Mouse (Mus musculus): ENCODE measurements around the gene Ifi203.

Ifi203 gene

DNA sequence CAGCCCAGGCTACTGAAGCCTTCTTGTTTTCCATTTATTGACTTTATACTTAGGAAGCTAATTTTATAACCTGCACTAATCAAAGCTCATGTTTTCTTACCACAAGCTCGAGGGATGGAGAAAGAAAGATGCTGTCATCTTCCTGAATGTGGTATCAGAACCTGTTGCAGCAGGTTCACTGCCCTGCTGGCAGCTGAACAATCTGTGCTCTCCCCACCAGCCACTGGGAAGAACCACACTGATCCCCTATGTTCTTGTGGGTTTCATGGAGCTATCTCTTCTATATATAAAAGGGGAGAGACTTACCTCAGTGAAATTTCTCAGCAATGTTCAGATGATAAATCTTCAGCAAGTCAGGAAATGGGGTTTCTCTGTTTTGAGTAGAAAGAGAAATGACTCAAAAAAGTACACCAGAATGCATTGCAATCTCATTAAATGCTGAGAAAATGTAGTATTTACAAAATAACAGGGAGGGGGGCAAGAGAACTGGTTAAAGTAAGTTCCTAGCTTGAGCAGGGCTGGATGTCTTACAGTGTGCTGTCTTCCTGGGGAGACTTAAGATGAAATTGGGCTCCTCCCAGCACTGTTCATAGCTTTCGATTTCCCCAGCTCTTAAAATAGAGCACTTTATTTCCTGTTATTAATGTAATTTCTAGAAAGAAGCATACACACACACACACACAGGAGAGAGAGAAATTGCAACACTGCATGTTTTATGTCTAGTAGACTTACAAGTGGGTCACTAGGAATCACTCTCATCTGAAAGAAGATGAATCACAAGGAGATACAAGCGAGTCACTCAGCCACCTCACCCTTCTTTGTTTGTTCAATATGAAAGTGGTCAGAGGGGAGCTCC is at the start of gene Ifi203, which contains the start of gene Mndal:
TSS of gene Ifi203 (minus strand) at position 749 of the 856 bp plus-strand sequence.
TSS of gene Mndal (minus strand) at position 568 of the 856 bp plus-strand sequence.
- 71% methylated on average over 3 of the region's 3 CpGs for WGBS

DNA sequence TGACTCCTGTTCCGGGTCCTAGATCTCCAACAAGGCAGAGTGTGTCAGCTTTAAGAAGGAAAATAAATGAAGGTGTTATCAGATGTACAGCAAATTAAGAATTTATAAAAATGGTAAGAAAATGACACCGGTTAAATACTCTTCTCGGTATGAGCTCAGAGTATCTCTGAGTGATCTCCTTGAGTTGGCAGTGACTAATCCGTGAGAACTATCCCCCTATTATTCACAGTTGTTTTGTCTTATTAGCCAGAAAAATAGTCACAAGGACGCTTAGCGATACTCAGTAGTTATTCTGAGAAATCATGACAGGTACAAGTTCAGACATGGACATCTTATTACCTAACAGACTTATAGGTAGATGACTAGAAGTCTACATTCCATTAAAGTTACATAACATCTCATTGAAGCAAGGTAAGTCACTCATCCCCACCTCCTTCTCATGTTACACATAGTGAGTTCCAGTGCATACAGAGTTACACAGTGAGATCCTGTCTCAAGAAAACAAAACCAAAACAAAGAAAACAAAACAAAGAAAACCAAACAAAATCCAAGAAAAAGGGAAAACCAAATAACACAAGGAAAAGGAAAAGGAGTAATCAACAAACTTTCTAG is 40.3 kb upstream of the Ifi203 start, which contains the start of gene Ifi202b:
TSS of gene Ifi202b (minus strand) at position 51 of the 612 bp plus-strand sequence.
- WGBS: 89% methylated on average over 6 of the region's 6 CpGs

DNA sequence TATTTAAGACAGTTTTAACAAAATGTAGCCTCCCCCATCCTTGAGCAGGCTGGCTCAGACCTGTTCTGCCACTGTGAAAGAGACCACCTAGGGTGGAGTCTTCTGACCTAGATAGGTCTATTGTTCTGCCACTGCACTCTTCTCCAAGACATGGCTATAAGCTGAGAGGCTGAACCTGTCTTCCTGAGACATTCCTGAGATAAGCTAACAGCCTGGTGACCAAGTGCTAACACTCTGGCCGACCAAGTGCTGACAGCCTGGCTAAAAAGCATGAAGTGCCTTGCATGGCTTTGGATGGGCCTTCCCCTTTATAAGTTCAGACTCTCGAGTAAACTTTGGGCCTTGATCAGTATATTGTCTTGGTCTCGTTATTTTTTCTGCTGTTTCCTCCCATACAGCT is 38.6 kb upstream of the Ifi203 start:
- 49% methylated on average over 3 of the region's 3 CpGs for WGBS

DNA sequence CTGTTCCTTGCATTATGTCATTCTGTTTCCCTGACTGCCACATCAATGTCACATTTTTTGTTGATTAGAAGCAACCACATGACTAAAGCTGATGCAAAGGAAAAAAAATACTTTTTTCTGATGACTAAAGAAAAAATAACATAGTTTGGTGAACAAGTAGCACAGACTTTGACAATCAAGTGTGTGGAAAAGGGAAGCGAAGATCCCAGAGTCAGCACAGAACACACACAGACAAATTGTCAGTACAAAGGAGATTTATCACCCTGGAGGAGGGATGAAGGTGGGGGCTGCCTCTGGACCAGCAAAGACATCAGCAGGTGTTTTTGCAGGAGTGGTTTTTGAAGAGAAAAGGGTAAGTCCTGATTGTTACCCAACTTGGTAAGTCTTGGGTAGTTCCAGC is 19.0 kb upstream of the Ifi203 start:
- 89% methylated on average over 1 of the region's 1 CpGs for WGBS

DNA sequence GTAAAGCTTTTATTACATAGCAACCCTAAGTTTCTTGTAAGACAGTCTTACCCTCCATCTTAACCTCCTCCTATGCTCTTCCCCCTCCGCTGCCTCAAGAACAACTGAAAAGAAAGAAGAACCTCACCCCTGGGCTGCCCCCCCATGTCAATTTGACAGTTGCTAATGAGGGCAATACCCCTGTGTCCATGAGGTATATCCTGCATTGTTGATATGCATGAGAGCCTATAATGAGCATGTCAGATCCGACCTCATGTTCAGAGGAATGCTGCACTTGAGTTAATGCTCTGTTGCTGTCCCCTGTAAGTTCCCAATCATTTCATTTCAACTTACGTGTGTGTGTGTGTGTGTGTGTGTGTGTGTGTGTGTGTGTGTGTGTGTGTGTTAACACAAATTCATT is 17.5 kb upstream of the Ifi203 start:
- WGBS: 76% methylated on average over 3 of the region's 3 CpGs

DNA sequence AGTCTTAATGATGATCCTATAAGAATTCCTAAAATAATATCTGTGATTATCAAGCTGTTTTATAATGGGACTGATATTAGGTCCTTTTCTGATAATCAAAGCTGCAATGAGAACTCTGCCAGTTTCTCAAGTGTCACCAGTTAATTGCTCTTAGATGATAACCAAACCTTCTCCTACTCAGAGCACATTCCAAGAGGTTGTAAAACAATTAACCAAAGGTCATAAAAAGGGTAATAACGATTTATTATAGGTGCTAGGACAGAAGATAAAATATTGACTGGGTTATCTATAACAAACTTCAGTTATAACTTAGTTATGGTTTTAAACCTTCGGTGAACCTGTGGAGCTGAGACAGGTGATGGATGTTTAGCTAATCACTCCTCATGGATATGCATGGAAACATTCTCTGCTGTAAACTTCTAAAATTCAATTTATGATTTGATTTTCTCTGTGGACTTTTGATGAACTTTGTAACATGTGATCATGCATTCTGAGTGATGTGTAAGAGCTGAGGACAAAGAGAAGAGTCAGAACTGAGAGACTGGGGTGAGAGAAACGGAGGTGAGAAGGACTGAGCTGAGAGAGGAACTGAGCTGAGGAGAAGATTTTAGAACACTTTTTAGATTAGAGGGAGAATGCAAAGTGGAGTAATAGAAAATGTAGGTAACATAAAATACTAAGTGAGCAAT is 13.5 kb upstream of the Ifi203 start:
- 74% methylated on average over 3 of the region's 3 CpGs for WGBS

DNA sequence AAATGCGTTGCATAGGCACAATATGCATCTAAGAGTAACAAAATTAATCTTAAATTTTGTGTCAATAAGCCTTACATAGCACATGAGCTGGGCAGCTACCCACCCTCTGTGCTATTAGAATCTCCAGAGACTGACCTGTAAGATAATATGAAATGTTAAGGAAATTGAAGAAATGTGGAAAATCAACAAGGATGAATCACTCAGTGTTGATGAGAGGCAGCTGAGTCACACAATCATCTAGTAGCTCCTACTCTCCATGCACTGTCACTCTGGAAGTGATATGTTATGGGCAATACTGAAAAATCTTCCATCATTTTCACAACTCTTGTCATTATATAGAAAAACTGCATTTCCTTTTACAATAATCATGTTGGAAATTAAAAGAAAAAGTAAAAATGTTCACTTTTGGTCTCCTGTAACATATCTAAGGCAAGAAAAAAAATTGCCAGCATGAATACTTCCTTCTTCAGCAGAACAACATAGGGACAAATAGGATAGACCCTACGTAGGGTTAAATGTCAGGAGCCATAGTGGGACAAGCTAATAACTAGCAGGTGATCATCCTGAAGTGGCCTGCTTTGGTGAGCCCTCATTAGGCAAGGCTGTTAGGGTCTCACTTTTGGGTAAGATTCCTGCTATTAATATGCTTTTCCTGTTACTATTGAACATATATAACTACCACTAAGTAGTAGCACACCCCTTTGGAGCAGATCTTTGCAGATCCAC is 12.8 kb upstream of the Ifi203 start:
- 89% methylated on average over 2 of the region's 2 CpGs for WGBS

DNA sequence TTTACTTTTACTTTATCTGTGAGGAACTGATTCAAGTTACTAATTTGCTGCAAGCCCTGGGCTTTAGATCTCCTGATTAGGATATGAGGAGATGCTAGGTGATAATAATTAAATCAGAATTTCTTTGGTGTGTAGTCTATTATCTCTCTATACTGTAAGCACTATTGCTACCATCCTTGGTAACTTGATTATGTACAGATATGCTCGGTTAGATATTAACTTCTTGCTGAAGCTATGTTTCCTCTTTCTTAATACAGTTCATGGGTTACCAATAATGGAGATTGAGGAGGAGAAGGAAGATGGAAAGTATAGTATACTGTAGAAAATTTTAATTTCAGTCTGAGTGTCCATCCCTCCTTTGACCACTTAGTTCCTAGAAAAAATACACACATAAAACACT is 11.1 kb upstream of the Ifi203 start:
- WGBS: 88% methylated on average over 1 of the region's 1 CpGs

DNA sequence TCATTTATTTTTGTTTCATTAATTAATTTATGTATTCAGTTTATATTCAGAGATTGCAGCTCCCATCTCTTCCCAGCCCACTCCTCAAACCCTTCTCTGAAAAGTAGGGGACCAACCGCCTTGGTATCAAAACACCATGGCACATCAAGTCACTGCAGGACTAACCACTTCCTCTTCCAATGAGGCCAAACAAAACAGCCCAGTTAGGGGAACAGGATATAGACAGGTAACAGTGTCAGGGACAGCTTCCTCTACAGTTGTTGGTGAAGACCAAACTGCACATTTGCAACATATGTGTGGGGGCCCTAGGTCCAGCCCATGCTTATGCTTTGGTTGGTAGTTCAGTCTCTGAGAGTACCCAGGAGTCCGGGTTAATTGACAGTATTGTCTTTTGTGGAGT is 6.6 kb upstream of the Ifi203 start:
- WGBS: 80% methylated on average over 2 of the region's 2 CpGs

DNA sequence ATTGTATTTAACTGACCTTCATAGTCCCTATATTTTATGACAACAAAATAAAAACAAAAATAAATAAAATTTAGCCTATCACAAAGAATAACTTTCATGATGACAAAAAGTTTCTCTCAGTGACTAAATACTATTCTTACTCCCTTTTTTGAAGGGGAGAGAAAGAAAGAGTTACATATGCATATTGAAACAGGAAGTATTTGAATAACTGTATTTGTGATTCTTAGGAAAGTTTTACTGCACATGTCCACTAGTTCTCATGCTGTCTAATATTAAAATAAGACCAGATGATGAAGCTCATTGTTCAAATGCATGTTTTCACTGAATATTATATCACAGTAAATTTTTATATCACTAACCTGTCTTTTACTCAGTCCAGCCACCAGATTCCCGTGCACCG is 950 bp downstream of the Ifi203 start:
- 84% methylated on average over 2 of the region's 2 CpGs for WGBS

DNA sequence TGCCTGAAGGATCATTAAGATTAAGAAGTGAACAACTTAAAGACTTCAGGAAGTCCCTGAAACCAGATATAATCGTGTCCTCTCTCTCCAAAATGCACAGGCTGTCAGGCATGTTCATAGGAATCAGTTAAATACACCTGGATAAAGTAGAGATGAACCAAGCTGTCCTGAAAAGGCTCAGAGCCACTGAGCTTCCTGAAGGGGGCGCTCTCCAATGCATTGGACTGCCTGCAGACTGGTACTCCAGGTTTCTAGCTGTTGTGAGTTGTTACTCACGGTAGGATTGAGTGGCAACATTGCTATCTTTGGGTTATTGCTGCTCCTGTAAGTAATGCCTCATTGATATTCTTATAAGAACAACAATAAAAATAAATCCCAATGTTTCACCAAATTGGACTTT is 23.2 kb downstream of the Ifi203 start:
- WGBS: 67% methylated on average over 3 of the region's 3 CpGs

DNA sequence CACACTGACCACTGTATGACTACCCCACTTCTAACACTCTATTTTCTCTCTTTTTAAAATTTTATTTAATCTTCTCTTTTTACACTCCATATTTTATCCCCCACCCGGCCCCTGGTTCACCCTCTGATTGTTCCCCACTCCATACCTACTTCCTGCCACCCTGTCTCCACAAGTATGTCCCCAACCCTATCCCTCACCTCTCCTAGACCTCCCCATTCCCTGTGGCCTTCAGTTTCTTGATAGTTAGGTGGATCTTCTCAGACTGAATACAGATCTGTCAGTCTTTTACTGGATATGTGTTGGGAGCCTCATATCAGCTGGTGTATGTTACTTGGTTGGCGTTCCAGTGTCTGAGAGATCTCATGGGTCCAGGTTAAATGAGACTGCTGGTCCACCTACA is 27.9 kb downstream of the Ifi203 start:
- WGBS: 83% methylated on average over 2 of the region's 2 CpGs

DNA sequence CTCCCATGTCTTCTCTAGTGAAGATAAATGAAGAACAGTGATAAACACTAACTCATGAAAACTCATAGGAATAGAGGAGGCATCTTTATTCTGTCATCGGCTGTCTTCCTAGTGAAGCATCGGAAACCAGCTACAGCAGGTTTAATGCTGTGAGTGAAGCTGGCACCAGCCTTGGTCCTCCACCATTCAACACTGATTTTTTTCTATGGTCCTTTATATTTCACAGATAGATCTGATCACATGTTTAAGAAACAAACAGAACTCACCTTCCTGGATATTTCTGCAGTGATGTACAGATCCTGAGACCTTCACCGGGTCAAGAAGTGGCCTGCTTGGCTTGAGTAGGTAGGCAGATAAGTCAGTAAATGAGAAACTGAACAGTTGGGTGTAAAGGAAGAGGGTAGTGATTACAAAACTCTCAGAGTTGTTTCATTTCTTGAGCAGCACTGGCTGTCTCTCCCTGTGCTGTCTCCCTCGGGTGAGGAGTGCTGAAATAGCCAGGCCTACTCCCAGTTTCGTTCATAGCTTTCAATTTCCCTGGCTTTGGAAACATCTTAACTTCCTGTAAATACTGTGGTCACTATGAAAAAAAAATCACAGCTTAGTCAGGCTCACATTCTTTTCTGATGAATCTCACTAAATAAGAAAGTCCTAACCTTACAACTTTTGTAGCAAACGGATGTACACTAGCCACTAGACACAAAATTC is 29.8 kb downstream of the Ifi203 start, which contains the start of gene Ifi211:
TSS of gene Ifi211 (minus strand) at position 499 of the 708 bp plus-strand sequence.
- 79% methylated on average over 6 of the region's 6 CpGs for WGBS

DNA sequence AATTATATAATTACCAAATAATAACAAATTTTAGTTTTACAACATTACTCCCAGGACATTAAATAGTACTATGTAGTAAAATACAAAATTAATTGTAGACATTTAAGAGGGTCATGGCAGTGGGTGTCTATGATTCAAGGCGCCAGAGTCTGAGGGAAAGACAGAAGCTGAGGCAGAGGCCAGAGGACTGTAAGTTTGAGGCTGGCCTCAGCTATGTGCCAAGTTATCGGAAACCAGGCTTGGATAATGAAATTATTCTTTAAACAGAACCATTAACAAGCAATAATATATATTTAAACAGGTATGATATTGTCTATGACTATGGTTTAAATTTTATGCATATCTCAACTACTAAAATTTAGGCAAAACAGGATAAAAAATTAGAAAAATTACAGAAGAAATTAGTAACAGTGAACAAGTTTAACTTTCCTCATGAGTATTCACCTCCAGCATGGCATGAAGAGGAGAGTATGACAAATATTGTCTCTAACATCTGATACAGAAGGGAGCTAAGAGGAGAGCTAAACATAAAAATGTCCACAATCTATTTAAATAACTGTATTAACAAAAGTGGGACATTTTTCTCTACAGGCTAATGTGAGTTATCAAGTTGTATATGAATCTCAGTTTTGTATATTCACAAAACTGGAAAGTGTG is 30.5 kb downstream of the Ifi203 start:
- 91% methylated on average over 2 of the region's 2 CpGs for WGBS

DNA sequence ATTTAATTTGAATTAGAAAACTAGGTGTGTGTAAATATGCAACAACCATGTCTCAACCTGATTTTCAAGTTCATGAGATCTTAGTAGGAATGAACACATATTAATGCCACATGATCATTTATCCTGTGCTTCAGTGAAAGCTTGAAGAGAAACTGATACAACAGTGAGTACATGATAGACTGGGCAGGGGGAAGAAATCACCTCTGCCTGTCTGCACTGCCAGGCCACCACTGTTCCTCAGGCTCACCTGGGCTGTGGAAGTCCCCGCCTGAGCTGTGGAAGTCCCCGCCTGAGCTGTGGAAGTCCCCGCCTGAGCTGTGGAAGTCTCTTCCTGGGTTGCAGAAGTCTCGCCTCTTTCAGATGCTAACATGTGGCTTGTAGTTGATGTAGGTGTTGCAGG is 36.6 kb downstream of the Ifi203 start:
- WGBS: 93% methylated on average over 4 of the region's 4 CpGs

DNA sequence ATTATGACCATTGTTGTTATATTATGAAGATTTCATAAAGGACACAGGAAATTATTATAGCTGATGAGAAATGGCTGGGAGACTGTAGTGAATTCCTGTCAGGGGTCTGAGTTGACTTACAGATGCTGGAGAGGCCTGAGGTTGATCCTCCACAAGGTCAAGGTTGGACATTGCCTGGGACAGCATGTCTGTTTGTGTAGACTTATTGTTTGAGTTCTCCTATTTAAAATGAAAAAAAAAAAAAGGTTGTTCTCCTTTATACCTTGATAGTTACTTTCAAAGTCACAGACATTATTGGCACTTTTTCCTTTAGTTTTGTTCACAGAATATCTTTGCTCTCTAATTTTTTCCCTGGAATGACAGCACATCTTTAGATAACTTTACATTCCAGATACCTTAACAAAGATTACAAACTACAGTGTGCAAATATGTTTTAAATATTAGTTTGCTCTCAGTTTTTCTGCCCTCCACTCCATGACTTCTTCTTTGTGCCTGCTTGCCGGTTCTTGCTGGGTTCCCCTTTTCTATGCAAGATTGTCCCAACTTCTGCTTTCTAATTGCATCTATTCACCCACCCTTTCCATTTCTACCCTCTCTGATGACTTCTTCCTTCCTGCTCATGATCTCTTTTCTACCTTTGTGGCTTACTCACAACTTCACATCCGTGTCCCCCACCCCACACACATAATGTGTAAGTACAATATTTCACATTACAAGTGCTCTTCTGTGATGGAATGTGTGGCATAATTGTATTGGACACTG is 55.3 kb downstream of the Ifi203 start:
- WGBS: 95% methylated on average over 1 of the region's 2 CpGs

DNA sequence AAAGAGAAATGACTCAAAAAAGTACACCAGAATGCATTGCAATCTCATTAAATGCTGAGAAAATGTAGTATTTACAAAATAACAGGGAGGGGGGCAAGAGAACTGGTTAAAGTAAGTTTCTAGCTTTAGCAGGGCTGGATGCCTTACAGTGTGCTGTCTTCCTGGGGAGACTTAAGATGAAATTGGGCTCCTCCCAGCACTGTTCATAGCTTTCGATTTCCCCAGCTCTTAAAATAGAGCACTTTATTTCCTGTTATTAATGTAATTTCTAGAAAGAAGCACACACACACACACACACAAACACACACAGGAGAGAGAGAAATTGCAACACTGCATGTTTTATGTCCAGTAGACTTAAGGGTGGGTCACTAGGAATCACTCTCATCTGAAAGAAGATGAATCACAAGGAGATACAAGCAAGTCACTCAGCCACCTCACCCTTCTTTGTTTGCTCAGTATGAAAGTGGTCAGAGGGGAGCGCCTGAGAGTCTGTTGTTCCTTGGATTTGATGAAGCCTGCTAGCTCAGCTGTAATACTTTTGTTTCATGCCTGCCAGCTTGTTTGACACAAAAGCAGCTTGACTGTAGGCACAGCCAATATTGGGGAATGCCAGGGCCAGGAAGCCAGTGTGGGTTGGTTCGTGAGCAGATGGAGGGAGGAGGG is 62.3 kb downstream of the Ifi203 start:
- WGBS: 49% methylated on average over 3 of the region's 3 CpGs

DNA sequence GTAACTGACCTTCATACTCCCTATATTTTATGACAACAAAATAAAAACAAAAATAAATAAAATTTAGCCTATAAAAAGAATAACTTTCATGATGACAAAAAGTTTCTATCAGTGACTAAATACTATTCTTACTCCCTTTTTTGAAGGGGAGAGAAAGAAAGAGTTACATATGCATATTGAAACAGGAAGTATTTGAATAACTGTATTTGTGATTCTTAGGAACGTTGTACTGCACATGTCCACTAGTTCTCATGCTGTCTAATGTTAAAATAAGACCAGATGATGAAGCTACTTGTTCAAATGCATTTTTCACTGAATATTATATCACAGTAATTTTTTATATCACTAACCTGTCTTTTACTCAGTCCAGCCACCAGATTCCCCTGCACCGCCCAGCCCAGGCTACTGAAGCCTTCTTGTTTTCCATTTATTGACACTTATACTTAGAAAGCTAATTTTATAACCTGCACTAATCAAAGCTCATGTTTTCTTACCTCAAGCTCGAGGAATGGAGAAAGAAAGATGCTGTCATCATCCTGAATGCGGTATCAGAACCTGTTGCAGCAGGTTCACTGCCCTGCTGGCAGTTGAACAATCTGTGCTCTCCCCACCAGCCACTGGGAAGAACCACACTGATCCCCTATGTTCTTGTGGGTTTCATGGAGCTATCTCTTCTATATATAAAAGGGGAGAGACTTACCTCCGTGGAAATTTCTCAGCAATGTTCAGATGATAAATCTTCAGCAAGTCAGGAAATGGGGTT is 63.1 kb downstream of the Ifi203 start:
- WGBS: 69% methylated on average over 5 of the region's 5 CpGs

DNA sequence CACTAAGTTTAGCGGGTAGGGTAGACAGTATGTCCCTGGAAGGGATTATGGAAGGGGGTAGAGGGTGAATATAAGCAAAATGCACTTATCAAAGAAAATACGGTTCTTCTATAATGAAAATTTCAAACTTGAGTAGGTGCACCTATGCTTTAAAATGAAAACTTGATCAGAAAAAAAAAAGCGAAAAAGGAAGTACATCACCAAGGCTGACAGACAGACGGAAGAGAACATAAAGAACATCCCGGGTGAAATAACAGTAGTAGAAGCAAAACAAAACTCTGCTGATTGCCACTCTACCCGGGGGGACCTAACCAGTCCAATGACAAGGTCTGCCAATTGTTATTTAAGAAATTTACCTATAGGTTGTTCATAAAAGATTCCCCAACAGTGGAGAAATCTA is 64.2 kb downstream of the Ifi203 start:
- WGBS: 78% methylated on average over 6 of the region's 6 CpGs
